Mouse (Mus musculus): Measurements from ENCODE around the gene Psenen.

Psenen gene

DNA sequence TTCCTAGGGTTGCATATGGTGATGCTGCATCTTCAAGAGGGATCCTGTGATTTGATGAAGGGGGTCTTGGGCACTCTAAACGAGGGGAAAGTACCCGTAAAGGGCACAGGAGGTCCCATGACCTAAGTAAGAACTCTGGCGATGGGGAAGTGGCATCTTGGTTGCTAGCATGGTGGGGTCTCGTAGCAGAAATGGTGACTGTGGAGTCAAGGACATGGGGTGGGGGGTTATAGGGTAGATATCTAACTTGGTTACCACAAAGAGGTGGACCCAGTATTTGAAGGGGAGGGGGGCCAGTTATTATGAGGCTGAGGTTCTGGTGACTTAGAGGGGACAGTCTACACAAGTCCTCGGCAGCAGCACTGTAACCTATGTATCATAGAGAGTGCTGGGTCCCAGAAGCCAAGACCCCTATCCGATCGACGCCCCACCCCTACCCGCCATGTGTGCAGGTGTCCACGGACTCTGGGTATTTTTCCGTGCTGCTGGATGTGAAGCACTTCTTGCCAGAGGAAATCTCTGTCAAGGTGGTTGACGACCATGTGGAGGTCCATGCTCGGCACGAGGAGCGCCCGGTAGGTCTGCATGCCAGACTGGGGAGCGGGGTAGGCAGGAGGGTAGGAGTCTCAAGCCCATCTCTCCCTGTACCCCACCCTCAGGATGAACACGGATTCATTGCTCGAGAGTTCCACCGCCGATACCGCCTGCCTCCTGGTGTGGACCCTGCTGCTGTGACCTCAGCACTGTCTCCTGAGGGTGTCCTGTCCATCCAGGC is 9.4 kb downstream of the Psenen start:
- no peak for DNase-seq (ENCODE audit: low spot score in 2 of 2)

DNA sequence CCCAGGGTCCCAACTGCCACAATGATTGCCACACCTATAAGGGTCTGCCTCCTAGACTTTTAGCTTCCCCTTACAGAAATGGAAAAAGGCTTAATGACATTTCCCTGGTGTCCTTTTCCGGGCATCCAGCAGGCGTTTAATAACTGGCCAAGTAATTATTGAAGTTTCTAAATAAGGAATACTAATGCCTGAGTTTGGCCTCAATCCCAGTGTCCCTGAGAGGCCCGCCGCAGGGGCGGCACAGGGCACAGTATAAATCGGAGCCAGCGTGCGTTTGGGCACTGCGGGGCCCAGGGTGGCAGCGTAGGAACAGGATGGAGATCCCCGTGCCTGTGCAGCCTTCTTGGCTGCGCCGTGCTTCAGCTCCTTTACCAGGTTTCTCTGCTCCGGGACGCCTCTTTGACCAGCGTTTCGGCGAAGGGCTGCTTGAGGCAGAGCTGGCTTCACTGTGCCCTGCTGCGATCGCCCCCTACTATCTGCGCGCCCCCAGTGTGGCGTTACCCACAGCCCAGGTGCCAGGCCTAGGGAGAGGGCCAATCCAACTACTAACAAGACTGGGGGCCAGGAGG is 10.3 kb downstream of the Psenen start:
- DNase-seq (ENCODE audit: low spot score in 2 of 2): peak; percentile 62 to 66

- DNase-seq (ENCODE audit: low spot score in 2 of 2): peak; percentile 97 to 98
These were observed 11.1 kb downstream of the Psenen start, which contains the start of the genes Hspb6 and Proser3 for GRCm38 (mm10) chr7:30552102-30553020. Gene Hspb6 (plus strand): TSS chr7:30552178. Gene Proser3 (minus strand): TSS chr7:30552299.

DNA sequence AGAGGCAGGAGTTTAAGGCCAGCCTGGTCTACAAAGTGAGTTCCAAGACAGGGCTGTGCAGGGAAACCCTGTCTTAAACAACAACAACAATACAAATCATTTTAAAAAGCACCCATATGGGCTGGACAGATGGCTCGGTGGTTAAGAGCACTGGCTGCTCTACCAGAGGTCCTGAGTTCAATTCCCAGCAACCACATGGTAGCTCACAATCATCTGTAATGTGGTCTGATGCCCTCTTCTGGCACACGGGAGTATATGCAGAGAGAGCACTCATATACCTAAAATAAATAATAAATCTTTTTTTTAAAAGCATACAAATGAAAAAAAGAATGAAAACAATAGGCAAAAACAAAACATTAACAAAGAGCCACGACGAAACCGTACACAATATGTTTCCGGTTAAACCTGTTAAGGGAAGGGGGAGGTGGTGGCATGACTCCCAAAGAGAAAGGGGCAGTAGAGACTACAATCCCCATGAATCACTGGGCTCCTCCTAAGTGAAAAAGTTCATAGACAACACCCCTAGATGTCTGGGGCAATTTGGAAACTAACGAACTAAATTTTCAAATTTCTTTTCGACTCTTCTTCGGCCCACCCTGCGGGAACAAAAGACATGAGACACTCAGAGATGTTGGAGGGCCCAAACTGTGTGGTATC is 11.9 kb downstream of the Psenen start:
- no peak for DNase-seq (ENCODE audit: low spot score in 2 of 2)

GRCm38 (mm10) chr7:30550603-30551002 is 12.8 kb downstream of the Psenen start:
- DNase-seq (ENCODE audit: low spot score in 2 of 2): no peak

- DNase-seq (ENCODE audit: low spot score in 2 of 2): no peak
These were observed 13.5 kb downstream of the Psenen start for GRCm38 (mm10) chr7:30549880-30550279.

DNA sequence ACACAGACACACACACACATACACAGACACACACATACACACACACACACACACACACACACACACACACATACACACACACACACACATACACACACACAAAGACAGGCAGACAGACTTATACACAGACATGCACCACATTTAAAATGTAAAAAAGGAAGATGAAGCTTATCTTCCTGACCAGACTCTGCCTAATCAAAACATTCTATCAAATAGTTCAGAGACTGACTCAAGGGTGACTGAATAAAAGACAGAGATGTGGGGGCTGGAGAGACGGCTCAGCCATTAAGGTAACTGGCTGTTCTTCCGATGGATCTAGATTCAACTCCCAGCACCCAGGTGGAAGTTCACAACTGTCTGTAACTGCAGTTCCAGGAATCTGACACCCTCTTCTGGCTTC is 19.1 kb downstream of the Psenen start:
- DNase-seq (ENCODE audit: low spot score in 2 of 2): no peak

- DNase-seq (ENCODE audit: low spot score in 2 of 2): no peak
These were observed 22.9 kb downstream of the Psenen start for GRCm38 (mm10) chr7:30540572-30540971.

DNA sequence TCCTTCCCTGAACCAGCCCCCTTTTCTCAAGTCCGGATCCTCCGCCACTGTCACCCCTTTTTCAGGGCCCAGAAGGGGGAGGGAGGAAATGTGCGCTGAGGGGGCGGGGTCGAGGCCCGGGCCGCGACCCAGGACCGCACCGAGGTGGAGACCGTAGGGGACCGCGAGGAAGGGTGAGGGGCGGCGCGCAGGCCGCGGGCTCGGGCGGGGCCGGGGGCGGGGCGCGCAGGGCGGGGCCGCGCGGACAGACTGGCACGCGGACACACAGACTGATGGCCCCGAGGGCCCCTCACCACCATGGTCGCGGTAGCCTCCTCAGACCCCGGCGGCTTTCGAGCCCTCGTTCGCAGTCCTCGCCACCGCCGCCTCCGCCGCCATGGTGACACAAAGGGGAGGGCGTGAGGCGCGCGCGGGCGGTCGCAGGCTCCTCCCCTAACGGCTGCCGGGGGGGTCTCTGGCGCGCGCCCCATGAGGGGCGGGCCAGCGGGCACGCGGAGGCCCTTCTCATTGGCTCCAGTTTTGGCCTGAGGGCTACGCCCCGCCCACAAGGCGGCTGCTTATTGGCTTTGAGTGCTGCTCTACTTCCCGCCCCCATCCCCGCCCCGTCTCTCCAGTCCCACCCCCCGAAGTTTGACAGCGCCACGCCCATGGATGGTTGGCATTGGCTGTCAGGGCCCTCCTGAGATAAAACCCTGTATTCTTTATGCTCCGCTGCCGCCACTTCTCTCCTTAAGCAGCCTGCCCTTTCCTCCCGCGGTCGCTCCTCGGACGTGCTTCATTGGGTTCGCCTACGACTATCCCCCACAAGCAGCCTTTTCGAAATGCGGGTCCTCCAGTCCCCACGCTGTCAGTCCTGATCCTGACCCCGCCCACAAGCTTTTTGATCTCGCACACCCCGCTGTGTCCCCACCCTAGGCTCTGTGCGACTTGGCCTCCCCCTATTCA is 28.5 kb downstream of the Psenen start, which contains the start of gene Arhgap33:
TSS of gene Arhgap33 (minus strand) at position 428 of the 945 bp plus-strand sequence.
- peak; percentile 91 to 97 for DNase-seq (ENCODE audit: low spot score in 2 of 2)

DNA sequence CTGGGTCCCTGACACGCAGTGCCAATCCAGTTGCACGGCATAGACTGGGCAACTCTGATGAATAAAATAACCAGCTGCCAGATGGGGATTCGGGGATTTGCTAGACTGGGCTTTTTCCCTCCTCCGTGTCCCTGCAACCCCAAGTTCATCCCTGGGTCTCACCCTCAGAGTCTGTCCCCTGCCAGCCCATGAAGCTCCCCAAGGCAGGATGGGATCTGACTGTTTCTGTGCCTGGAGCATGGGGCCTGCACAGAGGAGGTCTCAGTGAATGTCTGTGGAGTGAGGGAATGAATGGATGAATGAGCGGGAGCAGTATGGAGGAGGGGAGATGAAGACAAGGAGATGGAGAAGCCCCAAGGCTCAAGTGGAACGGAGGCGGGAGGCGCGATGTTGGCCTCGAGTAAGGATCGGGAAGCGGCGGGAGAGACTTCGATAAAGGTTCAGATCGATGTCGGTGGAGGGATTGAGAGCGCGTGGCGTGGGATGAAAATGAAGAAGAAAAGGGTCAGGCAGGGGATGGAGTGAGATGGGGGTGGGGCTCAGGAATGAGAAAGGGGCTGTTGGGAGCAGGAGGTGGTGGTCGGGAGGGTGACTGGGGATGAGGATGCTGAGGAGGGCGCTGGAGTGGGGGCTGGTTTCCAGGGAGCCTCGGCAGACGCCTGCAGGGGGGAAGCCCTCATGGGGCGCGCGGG is 29.3 kb downstream of the Psenen start:
- DNase-seq (ENCODE audit: low spot score in 2 of 2): peak in 1 of 2 experiments; percentile 38

DNA sequence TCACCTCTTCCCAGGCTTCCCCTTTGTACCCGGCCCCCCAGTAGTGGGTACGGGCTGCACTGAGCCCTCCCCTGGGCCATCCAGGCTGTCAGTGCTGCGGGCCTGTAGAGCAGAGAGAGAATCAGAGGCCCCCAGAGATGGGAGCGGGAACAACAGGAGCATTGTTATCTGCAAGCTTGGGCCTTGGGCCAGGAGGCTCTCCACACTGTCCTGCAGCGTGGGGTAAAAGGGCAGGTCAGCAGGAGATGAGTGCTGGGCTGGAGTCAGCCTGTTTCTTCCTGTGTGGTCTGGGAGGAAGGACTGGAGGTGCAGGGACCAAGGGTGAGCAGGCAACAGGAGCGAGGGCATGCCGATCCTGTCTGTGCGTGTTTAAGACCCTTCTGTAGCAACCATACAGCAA is 30.5 kb downstream of the Psenen start:
- no peak for DNase-seq (ENCODE audit: low spot score in 2 of 2)

DNA sequence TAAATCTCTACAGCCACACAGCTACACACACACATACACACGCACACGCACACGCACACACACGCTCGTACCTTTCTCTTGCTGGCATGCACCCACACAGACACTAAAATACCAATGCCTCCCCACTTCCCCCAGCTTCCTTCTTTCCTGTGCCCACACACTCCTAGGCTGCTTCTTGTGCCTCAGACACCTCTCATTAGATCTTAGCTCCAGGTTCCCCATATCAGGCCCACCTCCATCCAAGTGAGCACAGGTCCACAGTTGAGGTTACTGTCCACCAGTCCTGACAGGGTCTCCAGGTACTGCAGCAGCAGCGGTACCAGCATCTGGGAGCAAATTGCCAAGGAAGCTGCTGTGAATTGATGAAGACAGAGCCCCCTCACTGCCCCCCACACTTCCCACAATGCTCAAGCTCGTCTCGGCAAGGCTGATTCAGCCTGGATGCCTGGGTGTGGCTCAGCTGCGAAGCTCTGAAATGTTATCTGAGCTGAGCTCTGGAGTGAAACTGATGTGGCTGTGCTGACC is 32.1 kb downstream of the Psenen start:
- DNase-seq (ENCODE audit: low spot score in 2 of 2): no peak

GRCm38 (mm10) chr7:30526981-30527380 is 36.4 kb downstream of the Psenen start:
- no peak for DNase-seq (ENCODE audit: low spot score in 2 of 2)

- no peak for DNase-seq (ENCODE audit: low spot score in 2 of 2)
These were observed 37.0 kb downstream of the Psenen start for GRCm38 (mm10) chr7:30526399-30526798.

DNA sequence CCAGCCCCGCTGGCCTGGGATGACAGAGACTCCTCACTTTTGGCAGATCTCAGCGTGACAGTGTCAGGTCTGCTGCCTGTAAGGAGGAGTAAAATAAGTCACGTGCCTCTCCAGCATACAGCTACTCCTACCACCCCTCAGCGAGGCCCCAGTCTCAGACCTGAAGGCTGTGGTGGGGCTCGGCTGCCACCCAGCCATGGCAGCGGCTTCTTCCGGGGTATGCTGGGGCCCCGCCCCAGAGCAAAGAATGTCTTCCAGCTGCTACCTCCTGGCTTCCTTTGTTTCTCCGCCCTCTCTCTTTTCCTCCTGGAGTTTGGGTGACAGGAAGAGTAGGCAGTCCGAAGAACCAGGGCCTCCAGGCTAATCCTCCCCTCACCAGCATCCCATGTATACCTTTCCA is 37.5 kb downstream of the Psenen start:
- no peak for DNase-seq (ENCODE audit: low spot score in 2 of 2)

DNA sequence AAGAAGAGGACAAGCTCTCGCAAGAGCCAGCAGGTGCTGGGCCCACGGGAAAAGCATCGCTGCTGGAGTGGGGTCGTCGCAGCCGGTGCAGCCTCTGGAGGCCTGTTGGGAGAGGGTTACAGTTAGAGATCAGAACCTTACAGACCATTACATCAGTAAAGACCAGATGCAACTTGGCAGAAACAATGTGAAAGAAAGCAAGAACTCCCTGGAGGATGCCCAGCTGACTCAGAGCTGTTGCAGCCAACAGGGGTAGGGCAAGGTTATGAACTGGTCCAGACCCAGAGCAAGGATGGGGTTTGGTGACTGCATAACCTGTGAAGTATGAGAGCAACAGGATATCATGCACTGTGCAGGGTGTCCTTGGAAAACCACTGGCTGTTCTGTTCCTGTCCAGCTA is 38.9 kb downstream of the Psenen start:
- DNase-seq (ENCODE audit: low spot score in 2 of 2): no peak

DNA sequence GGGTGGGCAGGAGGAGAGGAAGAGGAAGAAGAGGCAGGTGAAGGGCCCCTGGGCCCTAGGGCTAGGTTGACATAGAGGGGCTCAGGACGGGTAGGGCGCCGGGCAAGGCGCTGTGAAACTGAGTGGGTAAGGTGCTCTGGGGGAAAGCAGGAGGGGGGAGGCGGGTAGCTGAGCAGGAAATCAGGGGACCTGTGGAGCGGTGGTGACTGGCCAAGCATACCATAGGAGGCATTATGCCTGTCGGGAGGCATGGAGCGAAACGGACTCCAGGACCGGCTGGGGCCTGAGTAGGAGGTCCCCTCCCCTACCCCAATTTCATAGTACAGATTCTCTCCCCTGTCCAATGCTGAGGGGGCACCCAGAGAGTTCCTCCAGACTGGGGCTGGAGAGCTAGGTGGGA is 40.6 kb downstream of the Psenen start:
- no peak for DNase-seq (ENCODE audit: low spot score in 2 of 2)

DNA sequence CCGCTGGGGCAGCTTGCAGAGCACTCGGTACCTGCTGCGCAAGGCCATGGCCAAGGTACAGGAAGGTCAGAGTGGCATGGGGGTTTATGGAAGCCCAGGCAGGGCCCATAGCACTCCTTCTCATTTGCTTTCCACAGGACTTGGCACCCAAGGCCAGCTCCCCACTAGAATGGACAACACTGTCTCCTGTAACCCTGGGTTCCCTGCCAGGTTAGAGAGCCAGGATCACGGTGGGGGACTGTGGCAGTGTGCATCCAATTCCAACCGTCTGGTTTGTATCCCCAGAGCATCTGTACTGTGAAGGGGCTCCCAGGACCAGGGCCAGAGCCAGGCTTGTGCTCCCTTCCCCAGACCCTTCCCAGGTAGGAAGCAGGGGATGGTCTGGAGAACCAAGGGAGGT is 42.6 kb downstream of the Psenen start:
- DNase-seq (ENCODE audit: low spot score in 2 of 2): no peak

DNA sequence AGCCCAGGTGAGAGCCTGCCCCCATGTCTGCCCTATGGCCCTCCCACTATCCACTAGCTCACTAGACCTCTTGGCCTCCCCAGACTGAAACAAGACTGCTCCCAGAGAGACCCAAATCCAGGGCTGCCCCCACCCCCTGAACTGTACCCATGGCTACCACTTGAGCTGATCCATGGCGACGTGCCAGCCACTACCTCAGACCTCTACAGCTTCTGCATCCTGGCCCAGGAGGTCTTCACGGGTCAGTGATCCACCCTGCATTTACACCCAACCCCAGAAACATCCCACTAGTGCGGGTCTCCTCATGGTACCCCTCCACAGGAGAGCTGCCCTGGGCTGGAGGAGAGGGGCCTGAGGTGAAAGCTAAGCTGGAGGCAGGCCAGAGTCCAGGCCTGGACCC is 43.0 kb downstream of the Psenen start:
- no peak for DNase-seq (ENCODE audit: low spot score in 2 of 2)

GRCm38 (mm10) chr7:30518325-30518724 is 45.1 kb downstream of the Psenen start:
- no peak for DNase-seq (ENCODE audit: low spot score in 2 of 2)

All from spleen, postnatal 10 days (tissue).